Mouse (Mus musculus) limb, embryonic 11.5 days (tissue): ENCODE results near the gene Dysf. TPM values are rescaled to one million over a fixed set of nuclear protein-coding genes. Genes with fewer than 3 reads are reported as not detected.
"Not testable (repeated sequence)": the region's sequence is repeated elsewhere in the genome, so short reads cannot be mapped to it uniquely, and the experiment has no call there.

Source experiments
- ATAC-seq: fragments of 200-750 bp; cut with Nextera tagmentation; 2 replicates; pipeline ENCODE4 v1.8.0; 2017; ENCODE audit warnings: low read depth; ENCODE audit not compliant: insufficient number of reproducible peaks, low FRiP score, low TSS enrichment
- DNase-seq: peaks from one replicate; pipeline ENCODE4 v3.0.0-alpha.2; 2015; ENCODE audit warnings: low spot score
- H3K27ac ChIP-seq: fragments of 300-500 bp; sonication (generic); replicated peaks from 2 replicates; pipeline ENCODE4 v1.5.1; 2014; ENCODE audit warnings: low read depth, mild to moderate bottlenecking, low read length
- H3K27me3 ChIP-seq: fragments of 300-500 bp; sonication (generic); 2 replicates; pipeline ENCODE4 v1.6.1; 2014; ENCODE audit warnings: mild to moderate bottlenecking, low read length, mixed read lengths; ENCODE audit not compliant: control insufficient read depth, insufficient read depth
- H3K36me3 ChIP-seq: fragments of 300-500 bp; sonication (generic); 2 replicates; pipeline ENCODE4 v1.6.1; 2014; ENCODE audit warnings: mild to moderate bottlenecking, low read length, moderate library complexity, mixed read lengths; ENCODE audit not compliant: control insufficient read depth, insufficient read depth
- H3K4me1 ChIP-seq: fragments of 300-500 bp; sonication (generic); 2 replicates; pipeline ENCODE4 v1.6.1; 2014; ENCODE audit warnings: low read length, mixed read lengths; ENCODE audit not compliant: control insufficient read depth, insufficient read depth
- H3K4me2 ChIP-seq: fragments of 300-500 bp; sonication (generic); 2 replicates; pipeline ENCODE4 v1.6.1; 2014; ENCODE audit warnings: low read depth, mild to moderate bottlenecking, moderate library complexity; ENCODE audit not compliant: severe bottlenecking
- H3K4me3 ChIP-seq: fragments of 300-500 bp; sonication (generic); 2 replicates; pipeline ENCODE4 v1.5.1; 2014; ENCODE audit warnings: low read depth, low read length
- H3K9ac ChIP-seq: fragments of 300-500 bp; sonication (generic); 2 replicates; pipeline ENCODE4 v1.6.1; 2014; ENCODE audit warnings: mild to moderate bottlenecking, low read length
- H3K9me3 ChIP-seq: fragments of 300-500 bp; sonication (generic); 2 replicates; pipeline ENCODE4 v1.6.1; 2016; ENCODE audit warnings: low read length; ENCODE audit not compliant: control insufficient read depth
- WGBS: fragments of 180-500 bp; shearing (Covaris S2); extraction: QIAGEN DNeasy Blood & Tissue Kit; methylation state at CpG from one replicate; pipeline ENCODE4 v1.1.7; 2014; 5-methylcytosine and 5-hydroxymethylcytosine counted together
- polyA plus RNA-seq: library from polyadenylated mRNA; unstranded; fragments of >200 nt; fragmentation: Nextera tagmentation; extraction: Ambion mirVana; gene quantifications from 2 replicates; pipeline ENCODE4 v1.2.1, GENCODE M21; 2014

Gene Dysf
- polyA plus RNA-seq, 1 experiment from 2014 or later: 16.7 TPM

DNA sequence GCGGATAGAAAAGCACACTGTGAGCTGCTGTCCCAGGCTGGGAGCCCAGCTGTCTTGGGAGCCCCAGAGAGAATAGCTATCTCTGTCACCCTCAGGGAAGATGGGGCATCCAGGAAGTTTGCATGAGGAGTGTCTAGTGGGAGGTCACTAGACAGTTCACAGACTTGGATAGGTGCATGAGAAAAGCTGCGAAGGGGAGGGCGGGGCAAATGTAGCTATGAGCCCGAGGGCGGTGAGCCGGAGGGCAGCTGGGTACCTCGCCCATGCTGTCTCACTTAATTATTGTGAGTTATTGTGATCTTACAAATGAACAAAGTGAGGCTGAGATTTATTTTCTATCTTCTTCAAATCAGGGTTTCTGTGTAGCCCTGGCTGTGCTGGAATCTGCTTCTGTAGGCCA, 21.4 kb downstream of the Dysf start:
- ATAC-seq (no peak), DNase-seq (no peak)
- Histone ChIP-seq H3K4me2 (no peak overlapping the region), H3K4me1 (no peaks in the 10 kb centered on the region), H3K9ac (no peak overlapping the region), H3K4me3 (no peak overlapping the region), H3K27ac (no peak overlapping the region), H3K27me3 (no peaks in the 10 kb centered on the region), H3K36me3 (no peaks in the 10 kb centered on the region), H3K9me3 (no peaks in the 10 kb centered on the region)
- WGBS: 86% methylated on average over 7 of the region's 7 CpGs

DNA sequence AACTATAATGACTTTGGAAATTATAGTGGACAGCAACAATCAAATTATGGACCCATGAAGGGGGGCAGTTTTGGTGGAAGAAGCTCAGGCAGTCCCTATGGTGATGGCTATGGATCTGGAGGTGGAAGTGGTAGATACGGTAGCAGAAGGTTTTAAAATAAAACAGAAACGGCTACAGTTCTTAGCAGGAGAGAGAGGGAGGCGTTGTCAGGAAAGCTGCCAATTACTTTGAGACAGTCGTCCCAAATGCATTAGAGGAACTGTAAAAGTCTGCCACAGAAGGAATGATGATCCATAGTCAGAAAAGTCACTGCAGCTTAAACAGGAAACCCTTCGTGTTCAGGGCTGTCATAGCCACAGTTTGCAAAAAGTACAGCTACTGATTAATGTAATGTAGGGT, 24.1 kb downstream of the Dysf start:
- WGBS: 64% methylated on average over 5 of the region's 5 CpGs
- not testable (repeated sequence) for ATAC-seq, H3K9me3 ChIP-seq, H3K4me1 ChIP-seq, DNase-seq, H3K9ac ChIP-seq, H3K27ac ChIP-seq, H3K4me2 ChIP-seq, H3K36me3 ChIP-seq, H3K4me3 ChIP-seq, H3K27me3 ChIP-seq

DNA sequence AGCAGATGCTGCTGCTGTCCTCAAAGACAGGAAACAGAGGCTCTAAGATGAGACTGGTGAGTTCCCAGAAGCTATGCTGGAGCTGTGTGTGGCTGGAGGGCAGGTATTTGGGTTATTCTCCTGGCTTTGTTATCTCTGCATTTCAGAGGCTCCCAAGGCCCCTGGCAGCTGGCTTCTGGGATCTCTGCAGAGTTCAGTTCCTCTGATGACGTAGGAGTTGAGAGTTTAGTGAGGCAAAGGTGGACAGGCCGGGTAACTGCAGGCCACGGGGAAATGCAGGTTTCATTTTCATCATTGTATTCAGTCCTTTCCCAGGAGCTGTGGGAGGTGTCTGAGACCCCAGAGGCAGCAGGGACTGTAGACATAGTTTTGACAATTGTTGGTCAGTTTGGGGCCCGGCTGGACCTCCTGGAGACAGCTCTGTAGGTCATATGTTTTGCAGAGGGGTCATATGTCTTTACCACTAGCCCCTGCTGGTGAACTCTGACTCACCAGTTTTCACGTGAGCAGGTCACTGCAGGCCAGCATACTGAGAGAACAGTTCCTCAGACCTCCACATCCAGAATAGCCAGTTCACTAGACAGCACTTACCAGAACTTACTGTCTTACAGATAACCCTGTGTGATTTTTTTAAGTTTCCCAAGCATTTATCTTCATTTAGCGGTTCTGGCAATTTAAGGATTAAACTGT, 35.0 kb downstream of the Dysf start:
- WGBS: 71% methylated on average over 6 of the region's 6 CpGs
- ATAC-seq (no peak), DNase-seq (no peak)
- no peak overlapping the region for H3K4me3 ChIP-seq
- H3K27me3 ChIP-seq: no peaks in the 10 kb centered on the region
- no peaks in the 10 kb centered on the region for H3K36me3 ChIP-seq
- no peaks in the 10 kb centered on the region for H3K4me1 ChIP-seq
- no peak overlapping the region for H3K27ac ChIP-seq
- no peak overlapping the region for H3K9ac ChIP-seq
- H3K4me2 ChIP-seq: no peak overlapping the region
- no peaks in the 10 kb centered on the region for H3K9me3 ChIP-seq

DNA sequence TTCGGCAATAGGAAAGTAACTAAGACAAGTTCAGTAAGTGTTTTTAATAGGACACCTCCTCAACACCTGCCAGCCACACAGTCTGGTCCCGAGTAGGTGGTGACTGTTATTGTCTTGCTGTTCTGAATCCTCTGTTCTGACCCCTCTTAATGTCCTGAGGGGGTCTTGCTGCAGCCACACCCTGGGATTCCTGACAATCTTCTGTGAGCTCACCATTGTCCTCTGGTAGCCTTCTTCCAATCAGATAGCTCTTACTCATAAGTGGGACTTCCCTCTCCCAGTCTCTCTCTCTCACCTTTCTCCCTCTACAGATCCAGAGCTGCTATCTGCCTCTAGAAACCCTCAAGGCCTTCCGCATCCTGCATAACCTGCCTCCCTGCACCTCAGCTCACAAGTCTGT, 36.3 kb downstream of the Dysf start:
- Histone ChIP-seq H3K9ac (no peak overlapping the region), H3K4me3 (no peak overlapping the region), H3K4me1 (no peaks in the 10 kb centered on the region), H3K9me3 (no peaks in the 10 kb centered on the region), H3K27me3 (no peaks in the 10 kb centered on the region), H3K36me3 (no peaks in the 10 kb centered on the region), H3K27ac (no peak overlapping the region), H3K4me2 (no peak overlapping the region)
- ATAC-seq (no peak), DNase-seq (no peak)
- 84% methylated on average over 3 of the region's 3 CpGs for WGBS

DNA sequence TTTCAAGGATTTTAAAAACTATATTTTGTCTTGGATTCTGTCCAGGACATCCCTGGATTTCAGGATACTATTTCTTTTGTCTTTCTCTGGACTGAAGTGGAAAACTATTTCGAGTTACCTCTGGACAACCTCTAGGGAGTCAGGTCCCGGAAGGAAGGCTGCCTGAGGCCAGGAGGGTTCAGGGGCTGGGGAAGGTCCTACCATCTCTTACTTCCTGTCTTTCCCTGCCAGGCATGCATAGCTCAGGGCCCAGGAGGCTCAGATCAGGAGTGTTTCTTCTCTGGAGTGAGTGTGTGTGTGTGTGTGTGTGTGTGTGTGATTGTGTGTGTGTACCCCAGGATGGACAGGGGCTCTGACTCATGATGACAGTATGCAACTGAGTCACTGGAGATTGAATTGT, 40.5 kb downstream of the Dysf start:
- ATAC-seq (no peak), DNase-seq (no peak)
- Histone ChIP-seq H3K4me3 (no peak overlapping the region), H3K27me3 (no peaks in the 10 kb centered on the region), H3K27ac (no peak overlapping the region), H3K4me1 (no peaks in the 10 kb centered on the region), H3K9me3 (no peaks in the 10 kb centered on the region), H3K9ac (no peak overlapping the region), H3K36me3 (no peaks in the 10 kb centered on the region), H3K4me2 (no peak overlapping the region)
- WGBS: 83% methylated on average over 2 of the region's 2 CpGs

DNA sequence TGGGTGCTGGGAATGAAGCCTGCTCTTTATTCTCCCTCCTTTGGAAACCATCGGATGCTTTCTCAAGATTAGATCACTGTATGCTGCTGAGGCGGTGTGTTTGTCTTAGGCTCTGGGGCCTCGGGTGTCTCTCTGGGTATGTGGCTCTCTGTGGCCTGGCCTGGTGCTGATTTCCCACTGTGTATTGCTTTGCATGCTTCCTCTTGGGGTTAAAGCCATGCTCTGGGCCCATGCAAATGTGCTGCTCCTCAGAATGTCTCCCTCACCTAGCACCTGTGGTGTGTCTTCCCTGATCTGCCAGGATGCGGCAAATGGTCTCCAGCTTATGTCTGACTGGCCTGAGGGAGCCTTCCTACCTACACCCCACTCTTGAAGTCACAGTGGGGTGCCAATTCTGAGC, 41.8 kb downstream of the Dysf start:
- no peak for ATAC-seq
- H3K4me1 ChIP-seq: 0 out of 2 replicates have a peak, but pooled peaks cover 3% of the 10 kb centered on the region
- H3K36me3 ChIP-seq: no peaks in the 10 kb centered on the region
- no peak for DNase-seq
- no peak overlapping the region for H3K27ac ChIP-seq
- H3K27me3 ChIP-seq: no peaks in the 10 kb centered on the region
- H3K4me2 ChIP-seq: no peak overlapping the region
- no peak overlapping the region for H3K4me3 ChIP-seq
- H3K9ac ChIP-seq: no peak overlapping the region
- 92% methylated on average over 4 of the region's 4 CpGs for WGBS
- H3K9me3 ChIP-seq: no peaks in the 10 kb centered on the region

DNA sequence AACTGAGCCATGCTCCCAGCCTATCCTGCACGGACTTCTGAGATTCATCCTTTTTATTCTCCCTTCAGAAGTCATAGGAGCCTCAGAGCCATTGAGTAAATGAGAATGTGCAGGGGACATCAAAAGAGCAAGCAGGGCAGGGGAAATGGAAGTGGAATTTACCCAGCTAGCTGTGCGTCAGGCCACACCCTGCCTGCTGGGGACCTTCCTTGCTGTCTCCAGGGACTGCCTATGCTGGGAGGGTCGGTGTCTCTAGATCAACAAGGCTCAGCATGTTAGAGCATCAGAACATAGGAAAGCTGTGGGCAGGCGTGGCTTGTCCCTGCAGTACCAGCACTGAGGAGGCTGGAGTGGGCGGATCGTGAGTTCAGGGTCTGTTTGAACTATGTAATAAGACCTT, 42.6 kb downstream of the Dysf start:
- Histone ChIP-seq H3K9me3 (no peaks in the 10 kb centered on the region), H3K4me2 (no peak overlapping the region), H3K4me1 (0 out of 2 replicates have a peak, but pooled peaks cover 3% of the 10 kb centered on the region), H3K27ac (no peak overlapping the region), H3K4me3 (no peak overlapping the region), H3K27me3 (no peaks in the 10 kb centered on the region), H3K36me3 (no peaks in the 10 kb centered on the region), H3K9ac (no peak overlapping the region)
- WGBS: 51% methylated on average over 6 of the region's 6 CpGs
- DNase-seq: no peak
- ATAC-seq: no peak

DNA sequence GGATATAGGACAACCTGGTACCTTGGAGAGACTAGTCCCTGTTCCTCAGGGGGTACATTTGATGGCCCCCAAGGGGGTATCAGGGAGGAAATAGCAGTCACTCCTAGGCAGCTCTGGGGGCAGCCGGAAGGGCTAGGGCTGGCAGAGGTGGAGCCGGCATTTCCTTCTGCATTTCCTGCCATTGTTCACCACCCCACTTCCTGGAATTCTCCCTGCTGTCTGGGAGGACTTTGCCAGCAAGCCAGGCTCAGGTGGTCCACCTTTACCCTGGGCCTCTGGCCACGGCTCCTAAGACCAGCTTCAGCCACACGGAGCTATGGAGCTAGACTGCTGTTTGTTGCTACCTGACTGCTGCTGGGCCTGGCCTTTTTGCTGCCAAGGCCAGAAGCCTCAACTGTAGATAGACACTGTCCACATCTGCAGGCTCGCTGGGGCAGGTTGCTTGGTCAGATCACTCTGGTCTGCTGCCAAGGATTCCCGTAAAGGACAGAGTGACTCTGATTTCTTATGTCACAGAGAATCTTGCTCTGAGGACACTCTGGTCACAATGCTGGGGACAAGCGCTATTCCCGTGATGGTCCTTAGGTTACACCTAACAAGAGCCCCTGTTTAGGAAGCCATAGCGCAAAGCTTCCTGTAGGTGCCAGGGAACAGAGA, 45.6 kb downstream of the Dysf start:
- 0 out of 2 replicates have a peak, but pooled peaks cover 3% of the 10 kb centered on the region for H3K4me1 ChIP-seq
- no peak overlapping the region for H3K27ac ChIP-seq
- ATAC-seq (no peak), DNase-seq (no peak)
- no peak overlapping the region for H3K9ac ChIP-seq
- H3K9me3 ChIP-seq: no peaks in the 10 kb centered on the region
- 87% methylated on average over 9 of the region's 9 CpGs for WGBS
- no peak overlapping the region for H3K4me3 ChIP-seq
- H3K27me3 ChIP-seq: no peaks in the 10 kb centered on the region
- no peak overlapping the region for H3K4me2 ChIP-seq
- no peaks in the 10 kb centered on the region for H3K36me3 ChIP-seq
